Mouse (Mus musculus): ENCODE measurements at regions not wholly inside any gene's neighbourhood (a gene's known extent, or its start where the extent isn't known, plus 50 kb on each side); places are given as distances from the start of the nearest gene placed in this dataset.

GRCm38 (mm10) chr1:12424510-12424909, 1010.6 kb downstream of the A830018L16Rik start:
- TF ChIP-seq CHD2 (IDR thresholded peaks at IDR 0.05; ENCODE audit: low read depth, low read length) (no peak), ZC3H11A (IDR thresholded peaks at IDR 0.05; ENCODE audit: borderline replicate concordance, low read depth, low read length) (no peak), ZNF384 (IDR thresholded peaks at IDR 0.05; ENCODE audit: low read depth, low read length) (no peak), HCFC1 (IDR thresholded peaks at IDR 0.05; ENCODE audit: borderline replicate concordance, insufficient read depth, low read length) (no peak), MAFK (IDR thresholded peaks at IDR 0.05; ENCODE audit: insufficient read depth, low read depth, low read length) (no peak)
- no peak overlapping the region for H3K4me3 ChIP-seq (ENCODE audit: insufficient read depth in 1 of 2, low read depth in 1 of 2, low read length in 2 of 2, poor library complexity in 1 of 2, severe bottlenecking in 1 of 2)
- no peaks in the 10 kb centered on the region for H3K36me3 ChIP-seq (ENCODE audit: control insufficient read depth, insufficient read depth, low read length, poor library complexity, severe bottlenecking)
- no peaks in the 10 kb centered on the region for H3K9me3 ChIP-seq (ENCODE audit: control insufficient read depth, insufficient read depth, low read depth, low read length)
- in situ Hi-C loops (cut with MboI; ENCODE audit: low sequenced_read_pairs in 2 of 2, unreplicated experiment in 2 of 2): no loop called here
- H3K27ac ChIP-seq (ENCODE audit: insufficient read depth, low read depth, low read length, poor library complexity, severe bottlenecking): no peak overlapping the region
- H3K9ac ChIP-seq (ENCODE audit: insufficient read depth, low read depth, low read length, poor library complexity, severe bottlenecking): no peak overlapping the region
- DNase-seq (ENCODE audit: low read depth, low spot score): peak; percentile 11
- H3K4me1 ChIP-seq (ENCODE audit: control insufficient read depth in 2 of 2, insufficient read depth in 2 of 2, low read length in 2 of 2, poor library complexity in 1 of 2): no peaks in the 10 kb centered on the region

- no peak overlapping the region for H3K27ac ChIP-seq (ENCODE audit: insufficient read depth, low read depth, low read length, poor library complexity, severe bottlenecking)
- DNase-seq (ENCODE audit: low read depth, low spot score): no peak
- H3K36me3 ChIP-seq (ENCODE audit: control insufficient read depth, insufficient read depth, low read length, poor library complexity, severe bottlenecking): no peaks in the 10 kb centered on the region
- no peaks in the 10 kb centered on the region for H3K4me1 ChIP-seq (ENCODE audit: control insufficient read depth in 2 of 2, insufficient read depth in 2 of 2, low read length in 2 of 2, poor library complexity in 1 of 2)
- H3K9ac ChIP-seq (ENCODE audit: insufficient read depth, low read depth, low read length, poor library complexity, severe bottlenecking): no peak overlapping the region
- in situ Hi-C loops (cut with MboI; ENCODE audit: low sequenced_read_pairs in 2 of 2, unreplicated experiment in 2 of 2): no loop called here
- H3K4me3 ChIP-seq (ENCODE audit: insufficient read depth in 1 of 2, low read depth in 1 of 2, low read length in 2 of 2, poor library complexity in 1 of 2, severe bottlenecking in 1 of 2): no peak overlapping the region
- TF ChIP-seq MAFK (IDR thresholded peaks at IDR 0.05; ENCODE audit: insufficient read depth, low read depth, low read length): no peak
- TF ChIP-seq CHD2 (IDR thresholded peaks at IDR 0.05; ENCODE audit: low read depth, low read length): no peak
- no peak for TF ChIP-seq ZNF384 (IDR thresholded peaks at IDR 0.05; ENCODE audit: low read depth, low read length)
- no peak for TF ChIP-seq ZC3H11A (IDR thresholded peaks at IDR 0.05; ENCODE audit: borderline replicate concordance, low read depth, low read length)
- no peak for TF ChIP-seq HCFC1 (IDR thresholded peaks at IDR 0.05; ENCODE audit: borderline replicate concordance, insufficient read depth, low read length)
- no peaks in the 10 kb centered on the region for H3K9me3 ChIP-seq (ENCODE audit: control insufficient read depth, insufficient read depth, low read depth, low read length)
Observed at GRCm38 (mm10) chr1:12437894-12438293, 1024.0 kb downstream of the A830018L16Rik start.

- no peak overlapping the region for H3K9ac ChIP-seq (ENCODE audit: insufficient read depth, low read depth, low read length, poor library complexity, severe bottlenecking)
- no peak overlapping the region for H3K27ac ChIP-seq (ENCODE audit: insufficient read depth, low read depth, low read length, poor library complexity, severe bottlenecking)
- 0 out of 2 replicates have a peak, but pooled peaks cover 1% of the 10 kb centered on the region for H3K9me3 ChIP-seq (ENCODE audit: control insufficient read depth, insufficient read depth, low read depth, low read length)
- no peaks in the 10 kb centered on the region for H3K36me3 ChIP-seq (ENCODE audit: control insufficient read depth, insufficient read depth, low read length, poor library complexity, severe bottlenecking)
- DNase-seq (ENCODE audit: low read depth, low spot score): no peak
- in situ Hi-C loops (cut with MboI; ENCODE audit: low sequenced_read_pairs in 2 of 2, unreplicated experiment in 2 of 2): no loop called here
- H3K4me3 ChIP-seq (ENCODE audit: insufficient read depth in 1 of 2, low read depth in 1 of 2, low read length in 2 of 2, poor library complexity in 1 of 2, severe bottlenecking in 1 of 2): no peak overlapping the region
- no peaks in the 10 kb centered on the region for H3K4me1 ChIP-seq (ENCODE audit: control insufficient read depth in 2 of 2, insufficient read depth in 2 of 2, low read length in 2 of 2, poor library complexity in 1 of 2)
- TF ChIP-seq CHD2 (IDR thresholded peaks at IDR 0.05; ENCODE audit: low read depth, low read length) (no peak), HCFC1 (IDR thresholded peaks at IDR 0.05; ENCODE audit: borderline replicate concordance, insufficient read depth, low read length) (no peak), ZC3H11A (IDR thresholded peaks at IDR 0.05; ENCODE audit: borderline replicate concordance, low read depth, low read length) (no peak), MAFK (IDR thresholded peaks at IDR 0.05; ENCODE audit: insufficient read depth, low read depth, low read length) (no peak), ZNF384 (IDR thresholded peaks at IDR 0.05; ENCODE audit: low read depth, low read length) (no peak)
Observed at GRCm38 (mm10) chr1:12466255-12466654, 1052.3 kb downstream of the A830018L16Rik start.

GRCm38 (mm10) chr1:12478983-12479763, 1065.3 kb downstream of the A830018L16Rik start:
- in situ Hi-C loops (cut with MboI; ENCODE audit: low sequenced_read_pairs in 2 of 2, unreplicated experiment in 2 of 2): no loop called here
- H3K36me3 ChIP-seq (ENCODE audit: control insufficient read depth, insufficient read depth, low read length, poor library complexity, severe bottlenecking): no peaks in the 10 kb centered on the region
- H3K27ac ChIP-seq (ENCODE audit: insufficient read depth, low read depth, low read length, poor library complexity, severe bottlenecking): no peak overlapping the region
- TF ChIP-seq CHD2 (IDR thresholded peaks at IDR 0.05; ENCODE audit: low read depth, low read length): no peak
- TF ChIP-seq MAFK (IDR thresholded peaks at IDR 0.05; ENCODE audit: insufficient read depth, low read depth, low read length): no peak
- H3K4me1 ChIP-seq (ENCODE audit: control insufficient read depth in 2 of 2, insufficient read depth in 2 of 2, low read length in 2 of 2, poor library complexity in 1 of 2): no peaks in the 10 kb centered on the region
- H3K4me3 ChIP-seq (ENCODE audit: insufficient read depth in 1 of 2, low read depth in 1 of 2, low read length in 2 of 2, poor library complexity in 1 of 2, severe bottlenecking in 1 of 2): no peak overlapping the region
- H3K9ac ChIP-seq (ENCODE audit: insufficient read depth, low read depth, low read length, poor library complexity, severe bottlenecking): no peak overlapping the region
- DNase-seq (ENCODE audit: low read depth, low spot score): no peak
- H3K9me3 ChIP-seq (ENCODE audit: control insufficient read depth, insufficient read depth, low read depth, low read length): no peaks in the 10 kb centered on the region
